Mouse (Mus musculus): Measurements from ENCODE around the gene Cacna1d.

The Cacna1d gene

DNA sequence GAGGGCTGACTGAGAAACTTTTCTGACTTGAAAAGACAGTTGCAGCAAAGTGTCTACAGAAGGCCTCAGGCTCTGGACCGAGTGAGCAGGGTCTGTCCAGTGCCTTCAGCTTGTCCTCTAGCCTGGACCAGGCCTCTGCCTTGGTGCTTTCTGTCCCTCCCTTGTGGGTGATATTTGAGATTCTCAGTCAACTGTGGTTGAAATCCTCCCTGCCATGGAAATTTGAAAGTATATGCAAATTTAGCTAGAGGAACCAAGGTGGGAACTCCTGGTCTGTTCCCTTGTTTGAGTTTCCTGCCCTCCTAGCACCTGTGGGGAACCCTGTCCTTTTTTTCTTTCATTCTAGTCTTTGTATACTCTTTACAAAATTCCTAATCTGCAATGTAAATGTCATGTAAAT lies 476.2 kb downstream of the Cacna1d start:
- no peak for DNase-seq

DNA sequence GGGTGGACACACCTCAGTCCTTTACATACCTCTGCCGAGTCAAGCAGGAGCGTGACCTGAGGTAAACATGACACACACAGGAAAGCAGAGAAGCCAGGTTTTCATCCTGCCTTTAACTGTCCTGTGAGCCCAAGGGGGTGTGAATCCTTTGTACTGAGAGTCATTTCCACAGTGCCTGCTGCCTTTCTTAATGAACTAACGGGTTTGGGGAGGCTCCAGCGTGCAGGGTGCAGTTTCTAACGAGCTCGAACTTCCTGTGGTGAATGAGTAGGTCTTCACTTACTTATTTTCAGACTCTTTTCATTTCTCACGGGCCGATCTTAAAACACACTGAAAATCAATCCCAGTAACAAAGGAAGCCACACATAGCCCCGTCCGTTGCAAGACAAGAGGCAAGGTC lies 476.8 kb downstream of the Cacna1d start:
- DNase-seq, result no peak

DNA sequence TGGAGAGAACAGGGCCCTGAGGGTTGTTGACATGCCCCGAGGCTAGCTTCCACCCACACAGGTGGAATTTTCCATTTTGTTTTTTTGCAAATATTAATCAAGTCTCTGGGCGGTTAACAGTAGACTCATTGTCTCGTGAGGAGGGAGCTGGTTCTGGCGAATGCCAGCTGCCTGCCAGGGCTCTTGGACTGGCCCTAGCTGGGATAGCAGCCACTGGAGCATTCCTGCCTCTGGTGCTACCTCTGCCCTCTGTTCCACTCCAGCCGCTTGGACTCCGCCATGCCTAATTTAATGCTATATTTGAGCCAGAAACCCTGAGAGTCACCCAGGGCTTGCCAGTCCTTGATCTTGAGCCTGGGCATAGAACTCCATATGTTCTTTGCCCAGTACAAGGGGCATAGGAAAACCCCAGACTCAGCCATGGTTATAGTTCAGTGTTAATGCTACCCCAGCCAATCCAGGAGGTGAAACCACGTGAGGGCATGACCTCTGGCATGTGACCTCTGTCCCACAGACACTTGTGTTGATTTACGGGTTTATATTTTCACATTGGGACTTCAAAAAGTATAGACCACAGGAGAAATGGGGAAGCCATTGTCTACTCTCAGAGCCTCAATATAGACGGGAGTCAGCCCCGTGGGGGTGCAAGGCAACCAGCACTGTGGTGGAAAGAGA lies 479.2 kb downstream of the Cacna1d start:
- DNase-seq, result peak; percentile 87

- DNase-seq, result peak; percentile 93
Measured at GRCm38 (mm10) chr14:30009864-30010560, 481.2 kb downstream of the Cacna1d start.

DNA sequence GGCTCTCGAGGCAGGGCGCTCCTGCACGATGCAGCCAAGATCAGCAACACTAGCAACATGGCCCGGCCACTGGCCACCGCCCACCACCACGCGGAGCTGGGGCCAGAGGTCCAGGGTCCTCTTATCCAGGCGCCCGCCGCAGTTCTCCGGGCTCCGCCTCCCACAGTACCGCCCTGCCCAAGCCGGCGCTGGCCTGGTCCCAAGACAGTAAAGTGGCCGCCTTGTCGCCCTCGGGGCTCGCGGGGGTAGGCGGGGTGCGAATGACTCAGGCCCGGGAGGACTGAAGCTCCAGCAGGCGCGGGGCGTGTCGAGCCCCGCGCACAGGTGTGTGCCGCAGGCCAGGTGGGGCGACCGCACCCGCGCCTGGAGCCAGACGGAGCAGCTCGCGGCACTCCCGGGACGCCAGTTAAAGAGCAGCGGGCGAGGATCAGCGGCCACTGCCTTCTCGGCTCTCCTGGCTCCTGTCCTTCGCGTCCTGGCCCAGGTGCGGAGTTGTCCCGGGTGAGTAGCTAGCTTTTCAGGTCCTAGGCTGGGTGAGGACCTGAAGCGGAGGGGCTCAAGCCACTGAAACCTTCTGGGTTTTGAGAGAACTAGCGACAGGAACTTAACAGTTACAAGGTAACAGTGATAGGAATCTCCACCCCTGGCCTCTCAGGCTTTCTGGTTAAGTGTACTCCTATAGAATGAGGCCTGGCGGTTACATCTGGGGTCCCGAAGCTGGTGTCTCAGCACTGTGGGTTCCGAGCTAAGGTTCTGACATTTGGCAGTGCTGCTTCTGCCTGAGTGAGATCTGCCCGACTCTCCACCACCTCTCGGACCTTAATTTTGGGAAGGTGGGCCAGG lies 482.3 kb downstream of the Cacna1d start, which contains the start of the genes Il17rb and Chdh:
Gene Il17rb, minus strand, starts transcription at position 164 of the 843 bp plus-strand sequence.
Gene Chdh, plus strand, starts transcription at position 291 of the 843 bp plus-strand sequence.
- peak; percentile 90 for DNase-seq

- DNase-seq, result no peak
Measured at GRCm38 (mm10) chr14:29999475-29999811, 491.8 kb downstream of the Cacna1d start.

DNA sequence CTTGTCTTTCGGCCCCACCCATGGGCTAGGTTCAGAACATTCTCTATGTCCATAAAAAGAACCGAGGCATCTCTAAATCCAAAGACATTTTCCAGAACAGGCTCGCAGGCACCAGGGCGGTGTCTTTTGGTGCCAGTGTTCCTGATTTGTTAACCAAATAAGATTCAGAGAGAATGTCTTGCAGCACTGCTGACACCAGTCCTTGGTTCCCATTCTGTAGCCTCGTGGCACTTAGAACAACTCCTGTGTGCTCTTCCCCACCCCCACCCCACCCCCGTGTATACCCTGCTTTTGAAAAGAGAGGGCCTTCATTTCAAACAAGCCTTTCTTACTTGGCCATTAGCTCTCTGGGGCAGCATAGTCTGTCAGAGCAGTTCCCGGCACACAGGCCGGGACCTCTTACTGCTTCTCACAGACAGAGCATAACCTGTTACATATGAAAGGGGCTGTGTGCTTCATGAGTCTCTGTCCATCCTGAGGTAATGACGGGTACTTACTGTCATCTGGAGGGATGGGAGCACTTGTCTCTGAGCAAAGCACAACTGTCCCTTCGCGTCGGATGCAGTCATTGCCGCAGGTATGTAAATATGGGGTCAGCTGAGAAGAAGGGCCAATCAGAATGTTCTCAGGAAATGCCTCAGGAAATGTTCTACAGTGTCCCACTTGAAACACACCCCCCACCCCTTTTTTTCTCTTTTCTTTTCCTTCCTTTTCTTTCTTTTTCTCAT lies 492.3 kb downstream of the Cacna1d start:
- DNase-seq, result no peak

DNA sequence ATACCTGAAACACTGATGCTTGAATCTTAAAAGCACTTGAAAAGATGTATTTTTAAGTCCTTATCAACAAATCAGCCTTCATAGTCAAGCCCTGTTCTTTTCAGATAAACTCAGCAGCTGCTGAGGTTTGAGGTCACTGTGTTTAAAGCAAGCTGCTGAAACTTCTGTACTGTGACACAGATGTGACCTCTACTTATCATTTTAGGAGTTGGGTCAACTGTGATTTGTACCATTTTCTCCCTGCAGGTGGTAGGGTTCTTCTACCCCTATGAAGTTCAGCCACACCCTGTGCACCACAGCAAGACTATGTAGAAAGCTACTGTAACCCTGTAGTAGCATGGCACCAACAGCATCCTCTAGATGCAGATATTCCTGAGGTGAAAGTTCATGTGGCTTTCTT lies 493.9 kb downstream of the Cacna1d start:
- DNase-seq, result no peak

GRCm38 (mm10) chr14:29996000-29996751 lies 495.1 kb downstream of the Cacna1d start:
- peak; percentile 71 for DNase-seq

GRCm38 (mm10) chr14:29994976-29995375 lies 496.3 kb downstream of the Cacna1d start:
- DNase-seq, result no peak
